13 mouse cellular contexts compared by ENCODE assay signal in genomic region chr15:99682880-99683279, GRCm38 (mm10). TPM values are rescaled to one million over a fixed set of nuclear protein-coding genes. Genes with fewer than 3 reads are reported as not detected.
DNase-seq lines count a peak whose midpoint lies in the region; ATAC-seq and TF ChIP-seq lines count a peak whose summit lies in the region.
"Had no signal": no experiment of that assay in that cellular context is flagged by ENCODE, and none has a peak within 500 bp of the region (broad histone marks: within the 10 kb centered on the region; RNA-seq: fewer than 3 reads in every experiment).

No protein-coding gene starts in this region.

- no peak overlapping the region for H3K4me2 ChIP-seq in intestine, postnatal 0 days (replicated peaks; ENCODE audit: low read depth)
- H3K4me2 ChIP-seq in intestine, embryonic 16.5 days (ENCODE audit: low read depth, low read length) = no peak overlapping the region
- H3K4me2 ChIP-seq: embryonic facial prominence, embryonic 15.5 days; limb, embryonic 15.5 days; midbrain, embryonic 15.5 days had no signal

- H3K36me3 ChIP-seq in intestine, postnatal 0 days (ENCODE audit: control insufficient read depth, insufficient read depth) = no peaks in the 10 kb centered on the region
- no peaks in the 10 kb centered on the region for H3K36me3 ChIP-seq in intestine, embryonic 16.5 days (ENCODE audit: control insufficient read depth, insufficient read depth, low read length)
- no peaks in the 10 kb centered on the region for H3K36me3 ChIP-seq in splenic B cell, adult 2 months (ENCODE audit: control insufficient read depth, insufficient read depth, low read length, poor library complexity, severe bottlenecking)
- H3K36me3 ChIP-seq: embryonic facial prominence, embryonic 15.5 days; limb, embryonic 15.5 days had no signal

- peak; percentile 33 for DNase-seq in thymus, postnatal 25 days
- no peak for DNase-seq in thymus, postnatal 10 days (ENCODE audit: low spot score in 2 of 2)
- no peak for DNase-seq in brain, embryonic 14.5 days (ENCODE audit: low read depth)
- peak; percentile 42 for DNase-seq in splenic B cell, adult 2 months (ENCODE audit: low read depth, low spot score)
- no peak for DNase-seq in gastrocnemius, adult 8-10 months (ENCODE audit: low spot score in 2 of 2)
- no peak for DNase-seq in layer of hippocampus, postnatal 14 days (ENCODE audit: low spot score in 2 of 2)
- DNase-seq: cerebellum, adult 8-10 months had no signal

- no peak overlapping the region for H3K4me3 ChIP-seq in intestine, postnatal 0 days (ENCODE audit: low read depth, low read length)
- no peak overlapping the region for H3K4me3 ChIP-seq in intestine, embryonic 16.5 days (ENCODE audit: low read length)
- H3K4me3 ChIP-seq: embryonic facial prominence, embryonic 15.5 days; limb, embryonic 15.5 days; midbrain, embryonic 15.5 days had no signal

- H3K9me3 ChIP-seq in intestine, postnatal 0 days (ENCODE audit: control insufficient read depth) = no peaks in the 10 kb centered on the region
- H3K9me3 ChIP-seq in intestine, embryonic 16.5 days (ENCODE audit: control insufficient read depth, low read length) = no peaks in the 10 kb centered on the region
- H3K9me3 ChIP-seq: embryonic facial prominence, embryonic 15.5 days; limb, embryonic 15.5 days; midbrain, embryonic 15.5 days had no signal

- ATAC-seq in intestine, postnatal 0 days = no peak
- no peak for ATAC-seq in intestine, embryonic 16.5 days
- ATAC-seq: midbrain, embryonic 15.5 days had no signal

- H3K27ac ChIP-seq in intestine, postnatal 0 days (ENCODE audit: low read depth, low read length) = no peak overlapping the region
- H3K27ac ChIP-seq in intestine, embryonic 16.5 days (ENCODE audit: low read length) = no peak overlapping the region
- H3K27ac ChIP-seq: embryonic facial prominence, embryonic 15.5 days; limb, embryonic 15.5 days; midbrain, embryonic 15.5 days had no signal

- no peak for TF ChIP-seq POLR2A in brain, embryonic 14.5 days (IDR thresholded peaks at IDR 0.05; ENCODE audit: borderline replicate concordance, extremely low read depth, insufficient read depth, insufficient read length, poor library complexity, severe bottlenecking)

- H3K9ac ChIP-seq in intestine, postnatal 0 days (ENCODE audit: low read depth, low read length) = no peak overlapping the region
- H3K9ac ChIP-seq in intestine, embryonic 16.5 days (ENCODE audit: low read depth, low read length) = no peak overlapping the region
- H3K9ac ChIP-seq: embryonic facial prominence, embryonic 15.5 days; limb, embryonic 15.5 days; midbrain, embryonic 15.5 days had no signal

- 0 out of 2 replicates have a peak, but pooled peaks cover 4% of the 10 kb centered on the region for H3K4me1 ChIP-seq in intestine, postnatal 0 days (replicated peaks; ENCODE audit: control insufficient read depth, insufficient read depth, low read length)
- 0 out of 2 replicates have a peak, but pooled peaks cover 2% of the 10 kb centered on the region for H3K4me1 ChIP-seq in intestine, embryonic 16.5 days (ENCODE audit: control insufficient read depth, insufficient read depth, low read length)

- peak; percentile 57 for TF ChIP-seq CTCF in intestine, postnatal 0 days (IDR thresholded peaks at IDR 0.05; ENCODE audit: low read depth)
- peak; percentile 41; the same call in 1 of the 2 replicates for TF ChIP-seq CTCF in brain, embryonic 14.5 days (IDR thresholded peaks at IDR 0.05; ENCODE audit: borderline replicate concordance, extremely low read depth, insufficient read depth, insufficient read length)

- 91% methylated on average over 7 of the region's 7 CpGs for WGBS in intestine, postnatal 0 days
- 87% methylated on average over 7 of the region's 7 CpGs for WGBS in intestine, embryonic 16.5 days

- 0 out of 2 replicates have a peak, but pooled peaks cover 3% of the 10 kb centered on the region for H3K27me3 ChIP-seq in intestine, postnatal 0 days (replicated peaks; ENCODE audit: control insufficient read depth, insufficient read depth, low read length)
- H3K27me3 ChIP-seq in intestine, embryonic 16.5 days (replicated peaks; ENCODE audit: control insufficient read depth, insufficient read depth, low read length) = no peaks in the 10 kb centered on the region
- no peaks in the 10 kb centered on the region for H3K27me3 ChIP-seq in splenic B cell, adult 2 months (ENCODE audit: control insufficient read depth, insufficient read depth, low read length, poor library complexity, severe bottlenecking)
- H3K27me3 ChIP-seq: embryonic facial prominence, embryonic 15.5 days; midbrain, embryonic 15.5 days had no signal

RNA-seq across cellular contexts. Expression of gene Asic1, which starts 12.7 kb away (rescaled TPM):
- 1.4 and 2.1 TPM in 2 replicates for polyA plus RNA-seq in intestine, postnatal 0 days (2015; fragmentation: Nextera tagmentation; extraction: Ambion mirVana)
- 1.7 and 2.0 TPM in 2 replicates for polyA plus RNA-seq in intestine, embryonic 16.5 days (2015; fragmentation: Nextera tagmentation; extraction: Ambion mirVana)
- 81.2 and 114 TPM in 2 replicates for polyA plus RNA-seq in brain, embryonic 14.5 days (2012; rRNA removed)
- total RNA-seq in gastrocnemius, adult 8-10 months (2022) = not detected
- total RNA-seq in layer of hippocampus, postnatal 14 days (2021) = 10 to 100 TPM; 37.3 to 41.3 TPM

RNA-seq across cellular contexts. Expression of gene Smarcd1, which starts 19.0 kb away (rescaled TPM):
- polyA plus RNA-seq in intestine, postnatal 0 days (2015; fragmentation: Nextera tagmentation; extraction: Ambion mirVana) = 13.2 and 13.3 TPM in 2 replicates
- 19.3 and 20.9 TPM in 2 replicates for polyA plus RNA-seq in intestine, embryonic 16.5 days (2015; fragmentation: Nextera tagmentation; extraction: Ambion mirVana)
- 201 and 211 TPM in 2 replicates for polyA plus RNA-seq in brain, embryonic 14.5 days (2012; rRNA removed)
- total RNA-seq in gastrocnemius, adult 8-10 months (2022) = 1 to 10 TPM; 4.8 to 9.4 (median 7.2) TPM
- total RNA-seq in layer of hippocampus, postnatal 14 days (2021) = 100 to 1,000 TPM in 1 of 2 experiments, 10 to 100 TPM in 1; 96.1 to 106 TPM

RNA-seq across cellular contexts. Expression of gene Gm17349, which starts 22.4 kb away (rescaled TPM):
- polyA plus RNA-seq in intestine, postnatal 0 days (2015; fragmentation: Nextera tagmentation; extraction: Ambion mirVana) = 1.2 and 3.0 TPM in 2 replicates
- not detected in 2 replicates for polyA plus RNA-seq in intestine, embryonic 16.5 days (2015; fragmentation: Nextera tagmentation; extraction: Ambion mirVana)
- 0.86 TPM in 1 of 2 replicates, not detected in the other for polyA plus RNA-seq in brain, embryonic 14.5 days (2012; rRNA removed)
- 1 to 10 TPM in 1 of 4 experiments, not detected in 3; 1.3 TPM for total RNA-seq in gastrocnemius, adult 8-10 months (2022)
- 1 to 10 TPM; 5.3 to 5.5 TPM for total RNA-seq in layer of hippocampus, postnatal 14 days (2021)
- polyA plus RNA-seq: embryonic facial prominence, embryonic 15.5 days; gonadal fat pad, adult 2 months; limb, embryonic 15.5 days; midbrain, embryonic 15.5 days had no signal

RNA-seq across cellular contexts. Expression of gene Racgap1, which starts 31.4 kb away (rescaled TPM):
- 23.2 and 25.7 TPM in 2 replicates for polyA plus RNA-seq in intestine, postnatal 0 days (2015; fragmentation: Nextera tagmentation; extraction: Ambion mirVana)
- polyA plus RNA-seq in intestine, embryonic 16.5 days (2015; fragmentation: Nextera tagmentation; extraction: Ambion mirVana) = 97.1 and 104 TPM in 2 replicates
- polyA plus RNA-seq in brain, embryonic 14.5 days (2012; rRNA removed) = 83.0 and 118 TPM in 2 replicates
- 1 to 10 TPM in 2 of 4 experiments, under 1 TPM in 2; 0.31 to 2.4 (median 1.1) TPM for total RNA-seq in gastrocnemius, adult 8-10 months (2022)
- 1 to 10 TPM; 7.6 to 8.7 TPM for total RNA-seq in layer of hippocampus, postnatal 14 days (2021)

RNA-seq across cellular contexts. Expression of gene Gpd1, which starts 34.4 kb away (rescaled TPM):
- 124 and 136 TPM in 2 replicates for polyA plus RNA-seq in intestine, postnatal 0 days (2015; fragmentation: Nextera tagmentation; extraction: Ambion mirVana)
- 33.0 and 47.4 TPM in 2 replicates for polyA plus RNA-seq in intestine, embryonic 16.5 days (2015; fragmentation: Nextera tagmentation; extraction: Ambion mirVana)
- polyA plus RNA-seq in brain, embryonic 14.5 days (2012; rRNA removed) = 3.4 and 4.5 TPM in 2 replicates
- 100 to 1,000 TPM; 446 to 550 (median 458) TPM for total RNA-seq in gastrocnemius, adult 8-10 months (2022)
- 10 to 100 TPM; 76.3 to 83.1 TPM for total RNA-seq in layer of hippocampus, postnatal 14 days (2021)

Comparison
In these comparisons a context has a peak if more than half of its experiments do, and no peak if none do; other contexts are left out.
1. DNase-seq: peak in thymus, postnatal 25 days (single experiment) and splenic B cell, adult 2 months (single experiment); none in thymus, postnatal 10 days (0 of 2), brain, embryonic 14.5 days (single experiment), gastrocnemius, adult 8-10 months (0 of 2) and layer of hippocampus, postnatal 14 days (0 of 2).
2. RNA of gene Asic1, which starts 12.7 kb away (polyA plus RNA-seq): 81.2 to 114 TPM in brain, embryonic 14.5 days; 1.7 to 2.0 TPM in intestine, embryonic 16.5 days and 1.4 to 2.1 TPM in intestine, postnatal 0 days; every median in the first group is over 10 times any median in the second.